Mouse (Mus musculus) naive thymus-derived CD4-positive, alpha-beta T cell, adult 5 months (primary cell): Measurements from ENCODE around the gene Lrif1. TPM values are rescaled to one million over a fixed set of nuclear protein-coding genes. Genes with fewer than 3 reads are reported as not detected.

Experiments
- polyA plus RNA-seq: library from polyadenylated mRNA; unstranded; fragments of 100-300 nt; shearing (Covaris generic); gene quantifications from one replicate; pipeline ENCODE4 v1.2.1, GENCODE M21; 2017

The Lrif1 gene
- polyA plus RNA-seq: 50.0 TPM

DNA sequence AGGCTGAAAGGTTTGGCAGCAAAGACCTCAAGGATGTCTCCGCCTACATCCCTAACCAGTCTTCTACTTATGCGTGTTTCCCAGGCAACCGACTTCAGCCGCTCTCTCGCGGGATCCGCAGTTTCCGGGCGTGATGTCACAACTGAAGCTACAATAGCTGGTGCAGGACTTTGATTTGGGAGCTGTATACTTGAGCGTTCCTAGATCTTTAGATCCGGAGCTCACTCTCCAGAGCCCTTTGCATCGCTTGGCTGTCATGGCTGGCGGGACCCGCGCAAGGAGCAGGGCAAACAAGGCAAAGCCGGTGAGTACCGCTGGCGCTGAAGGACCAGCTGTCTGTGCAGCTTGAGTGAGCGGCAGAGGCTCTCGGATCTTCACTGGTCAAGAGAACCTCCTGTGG is at the start of gene Lrif1:
Gene Lrif1 (plus strand): TSS at position 158 of the 400 bp plus-strand sequence.

Other genes with a start within 250 kb of the Lrif1 start
- gene Dennd2d, start 202.6 kb upstream of the Lrif1 start, polyA plus RNA-seq: 232 TPM
- gene Dram2, start 137.2 kb upstream of the Lrif1 start, polyA plus RNA-seq: 21.4 TPM
- 73.4 TPM for gene Cept1, start 137.2 kb upstream of the Lrif1 start, polyA plus RNA-seq
- gene Cd53, start 105.2 kb downstream of the Lrif1 start, polyA plus RNA-seq: 1,482 TPM
- not detected for gene Olfr266, start 141.3 kb downstream of the Lrif1 start, polyA plus RNA-seq